ENCODE assay signal across 12 mouse cellular contexts in the genomic region with DNA sequence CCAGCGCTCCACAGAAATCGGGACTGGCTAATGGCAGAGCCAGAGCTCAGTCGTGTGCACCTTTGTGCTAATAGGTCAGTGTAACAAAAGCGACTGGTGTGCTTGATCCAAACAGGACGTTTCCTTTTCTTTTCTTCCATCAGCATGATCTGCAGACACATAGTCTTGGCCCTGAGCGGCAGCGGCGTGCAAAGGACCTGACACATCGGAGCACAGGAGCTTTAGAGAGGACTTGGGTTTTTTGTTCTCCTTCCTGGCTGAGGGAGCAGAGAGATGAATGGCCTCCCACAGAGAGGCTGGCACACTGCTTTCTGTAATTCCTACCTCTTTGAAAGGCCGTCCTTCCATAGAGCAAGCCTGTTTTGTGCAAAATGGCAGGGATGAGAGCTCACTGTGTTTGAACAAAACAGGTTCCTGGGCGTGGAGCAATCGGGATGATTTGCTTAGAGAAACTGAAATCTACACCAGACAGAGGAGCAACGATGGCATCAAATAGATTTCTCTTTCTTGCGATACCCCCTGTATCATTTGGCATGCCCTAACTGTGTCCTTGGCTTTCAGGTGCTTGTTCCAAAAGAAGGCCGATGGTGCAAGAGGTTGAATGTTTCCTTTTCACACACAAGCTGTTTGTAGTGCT.
A peak's percentile ranks its signal among the peaks of the same experiment; 100 is the strongest.
DNase-seq lines count a peak whose midpoint lies in the region; ATAC-seq lines count a peak whose summit lies in the region.
"Had no signal": no experiment of that assay in that cellular context is flagged by ENCODE, and none has a peak within 500 bp of the region (broad histone marks: within the 10 kb centered on the region; RNA-seq: fewer than 3 reads in every experiment).

No protein-coding gene starts in this region.

- H3K9ac ChIP-seq in forebrain, embryonic 14.5 days (ENCODE audit: low read length) = peak overlapping the region; percentile 18; the same call in 1 of the 2 replicates
- H3K9ac ChIP-seq in midbrain, embryonic 13.5 days (replicated peaks) = peak overlapping the region; percentile 48; the same call in 1 of the 2 replicates
- H3K9ac ChIP-seq: lung, embryonic 14.5 days had no signal

- peak; percentile 72 for DNase-seq in brain, adult 2 months (ENCODE audit: low read depth, low spot score)
- peak; percentile 49 for DNase-seq in cerebellum, adult 9-10 months
- peak; percentile 87 for DNase-seq in forebrain, embryonic 14.5 days (ENCODE audit: low spot score)
- no peak for DNase-seq in kidney, postnatal 10 days
- no peak for DNase-seq in T-cell, adult 2 months (ENCODE audit: low spot score)
- no peak for DNase-seq in frontal cortex, postnatal 36 days (ENCODE audit: low spot score in 2 of 2)
- DNase-seq in right cerebral cortex, postnatal 36 days (ENCODE audit: low spot score in 2 of 2) = no peak
- DNase-seq: gastrocnemius, adult 2 months; kidney, adult 8-10 months; lung, embryonic 14.5 days; thymus, postnatal 25 days had no signal

- H3K27ac ChIP-seq in forebrain, embryonic 14.5 days (ENCODE audit: low read depth, low read length) = peak overlapping the region; percentile 91
- H3K27ac ChIP-seq in midbrain, embryonic 13.5 days = peak overlapping the region; percentile 81
- H3K27ac ChIP-seq: gastrocnemius, adult 2 months had no signal

- H3K36me3 ChIP-seq in forebrain, embryonic 14.5 days (ENCODE audit: control insufficient read depth, insufficient read depth, low read length) = no peaks in the 10 kb centered on the region
- no peaks in the 10 kb centered on the region for H3K36me3 ChIP-seq in midbrain, embryonic 13.5 days

- WGBS in forebrain, embryonic 14.5 days = 5% methylated on average over 15 of the region's 15 CpGs
- 11% methylated on average over 15 of the region's 15 CpGs for WGBS in midbrain, embryonic 13.5 days

- ATAC-seq in forebrain, embryonic 14.5 days = peak; percentile 52
- ATAC-seq in midbrain, embryonic 13.5 days = peak; percentile 75

- no peaks in the 10 kb centered on the region for H3K27me3 ChIP-seq in forebrain, embryonic 14.5 days (replicated peaks; ENCODE audit: control insufficient read depth, insufficient read depth, low read length)
- H3K27me3 ChIP-seq in midbrain, embryonic 13.5 days = no peaks in the 10 kb centered on the region

- H3K9me3 ChIP-seq in forebrain, embryonic 14.5 days (replicated peaks; ENCODE audit: control insufficient read depth, low read length) = no peaks in the 10 kb centered on the region
- no peaks in the 10 kb centered on the region for H3K9me3 ChIP-seq in midbrain, embryonic 13.5 days

- H3K4me3 ChIP-seq in forebrain, embryonic 14.5 days (ENCODE audit: low read depth, low read length) = no peak overlapping the region
- H3K4me3 ChIP-seq in midbrain, embryonic 13.5 days (replicated peaks) = no peak overlapping the region
- H3K4me3 ChIP-seq: gastrocnemius, adult 2 months had no signal

- H3K4me2 ChIP-seq in forebrain, embryonic 14.5 days (ENCODE audit: low read length) = 0 out of 2 replicates have a peak overlapping the region, but pooled peaks have one; percentile 16
- peak overlapping the region; percentile 27 for H3K4me2 ChIP-seq in midbrain, embryonic 13.5 days (replicated peaks)
- H3K4me2 ChIP-seq: lung, embryonic 14.5 days had no signal

- peaks cover 44% of the 10 kb centered on the region for H3K4me1 ChIP-seq in forebrain, embryonic 14.5 days (ENCODE audit: control insufficient read depth, insufficient read depth, low read length)
- peaks cover 52% of the 10 kb centered on the region for H3K4me1 ChIP-seq in midbrain, embryonic 13.5 days (replicated peaks)

Comparison
In these comparisons a context has a peak if more than half of its experiments do, and no peak if none do; other contexts are left out.
1. DNase-seq: peak in brain, adult 2 months (single experiment), cerebellum, adult 9-10 months (single experiment) and forebrain, embryonic 14.5 days (single experiment); none in kidney, postnatal 10 days (single experiment), T-cell, adult 2 months (single experiment), frontal cortex, postnatal 36 days (0 of 2) and right cerebral cortex, postnatal 36 days (0 of 2).